Mouse (Mus musculus): Measurements from ENCODE around the gene Slit3. TPM values are rescaled to one million over a fixed set of nuclear protein-coding genes. Genes with fewer than 3 reads are reported as not detected.
A peak's percentile ranks its signal among the peaks of the same experiment; 100 is the strongest.

Slit3 gene
- polyA plus RNA-seq, 1 experiment from 2014 or later, result 24.1 TPM

DNA sequence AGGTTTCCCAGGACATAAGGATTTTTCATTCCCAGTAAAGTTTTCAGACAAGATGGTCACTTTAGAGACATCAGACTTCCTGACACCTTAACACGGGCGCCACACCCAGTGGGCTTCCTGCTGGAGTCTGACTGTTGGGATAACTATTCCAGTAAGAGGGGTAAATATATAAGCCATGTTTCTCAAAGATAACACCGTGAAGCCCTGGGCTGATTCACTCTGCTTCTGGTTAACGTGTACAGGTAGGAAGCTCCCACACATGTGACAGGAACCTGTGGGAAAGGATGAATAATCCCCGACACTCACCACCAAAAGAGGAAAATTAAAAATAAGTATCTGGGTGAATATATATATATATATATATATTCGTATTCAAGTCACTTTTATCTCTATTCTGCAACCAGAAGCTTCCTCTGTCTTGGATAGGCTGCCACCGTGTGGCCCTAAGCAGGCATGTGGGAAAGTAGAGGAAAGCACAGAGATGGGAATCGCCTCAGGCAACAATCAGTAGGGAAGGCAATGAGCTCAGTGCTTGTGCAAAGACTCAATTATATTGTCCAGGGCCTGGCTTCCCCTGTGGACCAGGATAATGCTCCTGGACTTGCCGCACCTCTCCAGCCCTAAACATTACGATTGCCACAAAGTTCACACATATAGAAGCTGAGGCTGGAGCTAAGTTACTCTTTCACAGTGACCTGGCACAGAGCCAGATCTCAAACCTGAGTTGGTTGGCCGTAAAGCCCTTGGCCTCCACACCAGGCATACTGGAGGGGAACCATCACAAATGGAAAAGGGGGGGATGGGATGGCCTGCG lies 286.5 kb downstream of the Slit3 start:
- Histone ChIP-seq H3K4me2 (ENCODE audit: low read depth, low read length) (no peak overlapping the region), H3K36me3 (ENCODE audit: control insufficient read depth, insufficient read depth, low read length) (no peaks in the 10 kb centered on the region), H3K4me3 (ENCODE audit: low read depth, low read length) (no peak overlapping the region), H3K9me3 (ENCODE audit: control insufficient read depth, low read length) (no peaks in the 10 kb centered on the region), H3K27me3 (replicated peaks; ENCODE audit: control insufficient read depth, insufficient read depth, low read length) (no peaks in the 10 kb centered on the region), H3K9ac (ENCODE audit: low read depth, low read length) (no peak overlapping the region), H3K4me1 (ENCODE audit: control insufficient read depth, insufficient read depth, low read length) (peaks cover 18% of the 10 kb centered on the region; the same call in 1 of the 2 replicates), H3K27ac (replicated peaks; ENCODE audit: low read depth, low read length) (no peak overlapping the region)
- ATAC-seq (ENCODE audit: low read depth) (peak; percentile 77), DNase-seq (ENCODE audit: low spot score) (peak; percentile 93)
- whole genome bisulfite sequencing, result 43% methylated on average over 12 of the region's 12 CpGs

DNA sequence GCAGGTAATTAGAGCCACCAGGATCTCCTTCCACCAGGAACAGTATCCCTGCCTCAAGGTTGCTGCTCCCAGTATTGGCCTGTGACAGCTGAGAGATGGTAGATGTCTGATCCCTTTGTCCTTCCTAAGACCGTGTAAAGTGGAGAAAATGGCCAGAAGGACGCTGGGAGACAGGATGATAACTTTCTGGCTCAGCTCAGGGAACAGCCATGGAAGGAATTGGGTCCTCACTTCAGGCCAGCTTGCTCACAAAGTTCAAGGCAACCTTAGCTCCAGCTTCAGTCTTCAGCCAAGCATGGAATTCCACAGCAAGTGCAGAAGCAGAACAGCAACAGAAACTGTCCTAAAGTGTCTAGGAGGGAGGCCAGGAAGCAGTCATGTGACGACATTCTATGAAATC lies 289.4 kb downstream of the Slit3 start:
- no peaks in the 10 kb centered on the region for H3K36me3 ChIP-seq (ENCODE audit: control insufficient read depth, insufficient read depth, low read length)
- H3K9me3 ChIP-seq (ENCODE audit: control insufficient read depth, low read length), result no peaks in the 10 kb centered on the region
- 74% methylated on average over 3 of the region's 3 CpGs for WGBS
- no peak overlapping the region for H3K4me2 ChIP-seq (ENCODE audit: low read depth, low read length)
- DNase-seq (ENCODE audit: low spot score), result no peak
- H3K4me1 ChIP-seq (ENCODE audit: control insufficient read depth, insufficient read depth, low read length), result peaks cover 27% of the 10 kb centered on the region; the same call in 1 of the 2 replicates
- no peak overlapping the region for H3K4me3 ChIP-seq (ENCODE audit: low read depth, low read length)
- ATAC-seq (ENCODE audit: low read depth), result no peak
- H3K9ac ChIP-seq (ENCODE audit: low read depth, low read length), result no peak overlapping the region
- no peaks in the 10 kb centered on the region for H3K27me3 ChIP-seq (replicated peaks; ENCODE audit: control insufficient read depth, insufficient read depth, low read length)
- H3K27ac ChIP-seq (replicated peaks; ENCODE audit: low read depth, low read length), result no peak overlapping the region

DNA sequence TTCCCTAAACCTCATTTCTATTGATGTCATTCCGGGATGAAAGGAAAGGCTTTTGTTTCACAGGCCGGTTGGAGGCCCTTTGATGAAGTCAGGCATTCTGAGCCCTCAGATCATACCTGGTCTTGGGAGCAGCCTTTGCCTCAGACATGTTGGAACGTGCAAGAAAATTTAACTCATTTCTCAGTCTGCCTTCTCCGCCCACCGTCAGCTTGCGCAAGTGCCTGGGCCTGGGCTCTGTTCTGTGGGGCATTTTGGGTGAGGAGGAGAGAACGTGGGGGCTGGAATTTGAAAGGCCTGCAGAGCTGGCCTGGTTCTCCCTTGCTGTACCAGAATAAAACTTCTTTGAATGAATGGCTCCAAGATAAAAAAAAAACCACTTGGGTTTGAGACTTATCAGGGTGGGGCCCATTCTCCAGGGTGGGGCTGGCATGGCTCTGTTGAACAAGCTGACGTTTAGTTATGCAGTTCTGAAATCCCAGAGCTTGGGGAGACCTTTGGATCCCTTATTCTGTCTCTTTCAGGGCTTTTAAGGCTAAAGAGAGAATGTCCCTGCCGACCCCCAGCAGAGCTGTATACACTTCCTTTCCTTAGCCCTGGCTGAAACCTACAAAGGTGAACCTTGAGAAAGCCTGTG lies 294.9 kb downstream of the Slit3 start:
- Histone ChIP-seq H3K27me3 (replicated peaks; ENCODE audit: control insufficient read depth, insufficient read depth, low read length) (no peaks in the 10 kb centered on the region), H3K36me3 (ENCODE audit: control insufficient read depth, insufficient read depth, low read length) (no peaks in the 10 kb centered on the region), H3K9me3 (ENCODE audit: control insufficient read depth, low read length) (no peaks in the 10 kb centered on the region), H3K9ac (ENCODE audit: low read depth, low read length) (no peak overlapping the region), H3K4me3 (ENCODE audit: low read depth, low read length) (no peak overlapping the region), H3K4me2 (ENCODE audit: low read depth, low read length) (no peak overlapping the region), H3K4me1 (ENCODE audit: control insufficient read depth, insufficient read depth, low read length) (peaks cover 43% of the 10 kb centered on the region), H3K27ac (replicated peaks; ENCODE audit: low read depth, low read length) (peak overlapping the region; percentile 69)
- ATAC-seq (ENCODE audit: low read depth) (peak; percentile 53), DNase-seq (ENCODE audit: low spot score) (peak; percentile 72)
- 34% methylated on average over 9 of the region's 9 CpGs for WGBS

DNA sequence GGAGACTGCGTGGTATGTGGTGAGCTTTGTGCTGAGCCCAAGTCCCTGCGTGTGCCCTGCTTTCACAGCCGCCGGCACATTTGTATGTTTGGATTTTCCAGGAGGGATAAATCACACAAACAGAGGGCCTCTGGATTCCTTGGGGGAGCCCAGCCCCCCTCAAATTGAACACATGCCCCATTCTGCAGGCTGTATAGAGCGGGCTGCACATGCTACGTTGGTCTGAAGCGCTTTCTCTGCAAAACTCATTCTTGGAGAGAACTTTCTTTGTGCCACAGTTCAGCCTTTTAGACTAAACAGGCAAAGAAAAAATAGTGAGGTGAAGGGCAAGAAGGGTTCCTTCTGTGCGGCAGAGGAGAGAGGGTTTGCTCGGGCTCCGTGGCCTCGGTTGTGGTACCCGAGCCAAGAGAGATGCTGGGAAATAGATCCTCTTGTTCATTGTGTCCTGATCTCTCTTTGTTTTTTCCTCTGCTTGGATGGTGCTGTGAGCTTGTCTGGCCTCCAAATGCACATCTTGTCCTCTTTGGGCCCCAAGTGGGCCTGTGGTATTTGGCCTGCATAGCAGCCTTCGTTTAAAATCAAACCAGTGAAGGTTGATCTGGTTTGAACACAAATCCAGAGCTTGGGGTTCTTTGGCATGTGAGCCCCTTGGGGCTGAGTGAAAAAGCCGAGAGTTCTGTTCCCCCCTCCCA lies 295.5 kb downstream of the Slit3 start:
- Histone ChIP-seq H3K27me3 (replicated peaks; ENCODE audit: control insufficient read depth, insufficient read depth, low read length) (no peaks in the 10 kb centered on the region), H3K9me3 (ENCODE audit: control insufficient read depth, low read length) (no peaks in the 10 kb centered on the region), H3K4me1 (ENCODE audit: control insufficient read depth, insufficient read depth, low read length) (peaks cover 43% of the 10 kb centered on the region), H3K27ac (replicated peaks; ENCODE audit: low read depth, low read length) (peak overlapping the region; percentile 69), H3K4me2 (ENCODE audit: low read depth, low read length) (no peak overlapping the region), H3K4me3 (ENCODE audit: low read depth, low read length) (no peak overlapping the region), H3K36me3 (ENCODE audit: control insufficient read depth, insufficient read depth, low read length) (no peaks in the 10 kb centered on the region), H3K9ac (ENCODE audit: low read depth, low read length) (no peak overlapping the region)
- ATAC-seq (ENCODE audit: low read depth), result no peak
- WGBS, result 40% methylated on average over 14 of the region's 14 CpGs
- DNase-seq (ENCODE audit: low spot score), result peak; percentile 49

DNA sequence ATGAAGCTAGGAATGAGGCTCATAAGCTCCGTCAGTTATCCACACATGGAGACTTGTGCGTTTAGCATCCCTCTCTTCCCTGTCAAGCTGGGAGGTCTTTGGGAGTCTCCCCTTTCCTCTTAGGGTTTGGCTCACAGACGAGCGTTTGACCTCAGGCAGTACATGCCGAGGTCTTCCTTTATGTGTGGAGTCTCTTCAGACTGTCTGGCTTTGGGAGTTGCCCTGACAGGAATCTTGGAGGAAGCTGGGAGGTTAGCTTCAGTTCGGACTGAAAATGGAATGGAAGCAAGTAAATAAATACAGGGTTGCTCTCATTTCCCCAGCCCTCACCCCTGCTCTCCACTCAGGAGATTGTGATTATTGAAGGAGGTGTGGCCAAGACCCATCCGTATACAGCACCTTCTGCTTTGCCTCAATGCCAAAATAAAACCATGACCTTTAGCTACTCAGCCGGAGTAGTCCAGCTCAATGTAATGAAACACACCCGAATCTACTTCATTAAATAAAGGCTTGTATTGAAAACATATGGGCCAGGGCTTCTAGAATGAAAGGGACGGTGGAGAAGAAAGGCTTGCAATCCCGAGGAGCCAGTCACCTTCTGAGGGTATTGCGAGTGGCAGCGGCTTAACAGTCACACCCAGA lies 297.0 kb downstream of the Slit3 start:
- no peak overlapping the region for H3K27ac ChIP-seq (replicated peaks; ENCODE audit: low read depth, low read length)
- 0 out of 2 replicates have a peak overlapping the region, but pooled peaks have one; percentile 3 for H3K4me2 ChIP-seq (ENCODE audit: low read depth, low read length)
- ATAC-seq (ENCODE audit: low read depth) (no peak), DNase-seq (ENCODE audit: low spot score) (peak; percentile 56)
- H3K36me3 ChIP-seq (ENCODE audit: control insufficient read depth, insufficient read depth, low read length), result no peaks in the 10 kb centered on the region
- no peaks in the 10 kb centered on the region for H3K9me3 ChIP-seq (ENCODE audit: control insufficient read depth, low read length)
- no peaks in the 10 kb centered on the region for H3K27me3 ChIP-seq (replicated peaks; ENCODE audit: control insufficient read depth, insufficient read depth, low read length)
- H3K4me1 ChIP-seq (ENCODE audit: control insufficient read depth, insufficient read depth, low read length), result peaks cover 43% of the 10 kb centered on the region
- H3K4me3 ChIP-seq (ENCODE audit: low read depth, low read length), result no peak overlapping the region
- 20% methylated on average over 13 of the region's 13 CpGs for WGBS
- H3K9ac ChIP-seq (ENCODE audit: low read depth, low read length), result no peak overlapping the region

DNA sequence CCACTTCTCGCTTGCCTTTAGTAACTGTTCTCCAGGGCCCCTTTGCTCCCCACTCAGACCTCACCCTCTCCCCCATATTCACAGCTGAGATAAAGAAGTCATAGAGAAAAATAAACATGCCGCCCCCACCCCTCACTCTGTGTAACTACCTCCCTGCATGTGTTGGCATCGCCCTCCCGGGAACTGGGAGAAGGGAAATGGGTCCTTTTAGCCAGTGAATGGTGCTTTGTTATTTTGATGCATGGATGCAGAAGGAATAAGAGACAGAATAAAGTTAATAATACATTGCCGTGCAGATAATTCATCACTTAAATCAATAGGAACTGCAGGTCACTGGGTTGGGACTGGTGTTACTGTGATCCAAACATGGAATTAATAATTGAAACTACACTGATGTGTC lies 298.0 kb downstream of the Slit3 start:
- Histone ChIP-seq H3K36me3 (ENCODE audit: control insufficient read depth, insufficient read depth, low read length) (no peaks in the 10 kb centered on the region), H3K9ac (ENCODE audit: low read depth, low read length) (no peak overlapping the region), H3K9me3 (ENCODE audit: control insufficient read depth, low read length) (no peaks in the 10 kb centered on the region), H3K27ac (replicated peaks; ENCODE audit: low read depth, low read length) (no peak overlapping the region), H3K4me1 (ENCODE audit: control insufficient read depth, insufficient read depth, low read length) (peaks cover 43% of the 10 kb centered on the region), H3K4me3 (ENCODE audit: low read depth, low read length) (no peak overlapping the region), H3K27me3 (replicated peaks; ENCODE audit: control insufficient read depth, insufficient read depth, low read length) (no peaks in the 10 kb centered on the region), H3K4me2 (ENCODE audit: low read depth, low read length) (no peak overlapping the region)
- DNase-seq (ENCODE audit: low spot score), result no peak
- 71% methylated on average over 5 of the region's 5 CpGs for WGBS
- no peak for ATAC-seq (ENCODE audit: low read depth)

DNA sequence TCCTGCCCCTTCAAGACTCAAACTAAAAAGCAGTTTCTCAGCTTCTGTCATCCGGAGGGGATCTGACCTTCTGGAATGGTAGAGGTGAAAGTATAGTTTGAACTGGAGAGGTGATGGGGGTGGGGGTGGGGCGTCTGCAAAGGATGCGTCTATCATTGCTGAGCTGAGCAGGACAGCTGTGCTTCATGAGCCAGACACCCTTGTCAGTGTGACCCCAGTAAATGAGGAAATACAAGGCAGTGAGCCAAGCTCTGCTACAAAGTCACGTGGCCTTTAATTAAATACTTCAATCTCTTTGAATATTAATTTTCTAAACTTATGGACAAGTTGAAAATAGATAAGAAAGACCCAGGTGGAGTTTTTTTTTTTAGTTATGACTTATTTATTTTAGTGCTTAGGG lies 300.7 kb downstream of the Slit3 start:
- 56% methylated on average over 4 of the region's 4 CpGs for WGBS
- H3K4me3 ChIP-seq (ENCODE audit: low read depth, low read length), result no peak overlapping the region
- no peak overlapping the region for H3K27ac ChIP-seq (replicated peaks; ENCODE audit: low read depth, low read length)
- H3K4me1 ChIP-seq (ENCODE audit: control insufficient read depth, insufficient read depth, low read length), result peaks cover 23% of the 10 kb centered on the region
- H3K9ac ChIP-seq (ENCODE audit: low read depth, low read length), result no peak overlapping the region
- no peaks in the 10 kb centered on the region for H3K27me3 ChIP-seq (replicated peaks; ENCODE audit: control insufficient read depth, insufficient read depth, low read length)
- DNase-seq (ENCODE audit: low spot score) (no peak), ATAC-seq (ENCODE audit: low read depth) (no peak)
- H3K4me2 ChIP-seq (ENCODE audit: low read depth, low read length), result no peak overlapping the region
- H3K36me3 ChIP-seq (ENCODE audit: control insufficient read depth, insufficient read depth, low read length), result no peaks in the 10 kb centered on the region
- no peaks in the 10 kb centered on the region for H3K9me3 ChIP-seq (ENCODE audit: control insufficient read depth, low read length)

DNA sequence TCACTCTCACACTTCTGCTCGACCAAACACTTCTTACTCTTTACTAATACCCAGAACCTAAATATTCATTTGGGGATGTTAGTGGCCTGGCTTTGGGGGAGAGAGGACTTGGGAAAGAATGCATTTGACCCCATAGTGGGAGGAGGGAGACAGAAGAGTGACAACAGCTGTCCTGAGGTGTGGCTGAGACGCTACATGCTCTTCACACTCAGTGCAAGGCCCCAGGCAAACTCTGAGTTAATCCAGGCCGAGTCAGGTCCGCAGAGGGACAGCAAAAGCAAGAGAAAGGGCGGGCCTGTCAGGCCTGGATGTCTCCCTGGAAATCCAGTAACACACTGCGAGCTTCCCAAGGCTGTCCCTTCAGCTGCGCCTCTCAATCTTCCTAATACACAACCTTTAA lies 307.0 kb downstream of the Slit3 start:
- 53% methylated on average over 7 of the region's 7 CpGs for WGBS
- H3K4me3 ChIP-seq (ENCODE audit: low read depth, low read length), result no peak overlapping the region
- H3K27me3 ChIP-seq (replicated peaks; ENCODE audit: control insufficient read depth, insufficient read depth, low read length), result no peaks in the 10 kb centered on the region
- no peak overlapping the region for H3K4me2 ChIP-seq (ENCODE audit: low read depth, low read length)
- H3K36me3 ChIP-seq (ENCODE audit: control insufficient read depth, insufficient read depth, low read length), result no peaks in the 10 kb centered on the region
- no peaks in the 10 kb centered on the region for H3K9me3 ChIP-seq (ENCODE audit: control insufficient read depth, low read length)
- H3K4me1 ChIP-seq (ENCODE audit: control insufficient read depth, insufficient read depth, low read length), result no peaks in the 10 kb centered on the region
- DNase-seq (ENCODE audit: low spot score) (no peak), ATAC-seq (ENCODE audit: low read depth) (peak; percentile 30; the same call in 1 of the 2 replicates)
- H3K9ac ChIP-seq (ENCODE audit: low read depth, low read length), result no peak overlapping the region
- H3K27ac ChIP-seq (replicated peaks; ENCODE audit: low read depth, low read length), result no peak overlapping the region
